Mouse (Mus musculus) neural tube, postnatal 0 days (tissue): ENCODE results near the gene Tedc2. TPM values are rescaled to one million over a fixed set of nuclear protein-coding genes. Genes with fewer than 3 reads are reported as not detected.

Source experiments
- microRNA-seq: library from miRNA; unstranded; fragments of <30 nt; microRNA quantifications from one replicate; pipeline ENCODE4, GENCODE M21; 2016
- polyA plus RNA-seq: library from polyadenylated mRNA; unstranded; fragments of >200 nt; fragmentation: Nextera tagmentation; extraction: Ambion mirVana; gene quantifications from 2 replicates; pipeline ENCODE4 v1.2.1, GENCODE M21; 2015

Tedc2 gene
- polyA plus RNA-seq = 9.1 and 9.7 TPM in 2 replicates

DNA sequence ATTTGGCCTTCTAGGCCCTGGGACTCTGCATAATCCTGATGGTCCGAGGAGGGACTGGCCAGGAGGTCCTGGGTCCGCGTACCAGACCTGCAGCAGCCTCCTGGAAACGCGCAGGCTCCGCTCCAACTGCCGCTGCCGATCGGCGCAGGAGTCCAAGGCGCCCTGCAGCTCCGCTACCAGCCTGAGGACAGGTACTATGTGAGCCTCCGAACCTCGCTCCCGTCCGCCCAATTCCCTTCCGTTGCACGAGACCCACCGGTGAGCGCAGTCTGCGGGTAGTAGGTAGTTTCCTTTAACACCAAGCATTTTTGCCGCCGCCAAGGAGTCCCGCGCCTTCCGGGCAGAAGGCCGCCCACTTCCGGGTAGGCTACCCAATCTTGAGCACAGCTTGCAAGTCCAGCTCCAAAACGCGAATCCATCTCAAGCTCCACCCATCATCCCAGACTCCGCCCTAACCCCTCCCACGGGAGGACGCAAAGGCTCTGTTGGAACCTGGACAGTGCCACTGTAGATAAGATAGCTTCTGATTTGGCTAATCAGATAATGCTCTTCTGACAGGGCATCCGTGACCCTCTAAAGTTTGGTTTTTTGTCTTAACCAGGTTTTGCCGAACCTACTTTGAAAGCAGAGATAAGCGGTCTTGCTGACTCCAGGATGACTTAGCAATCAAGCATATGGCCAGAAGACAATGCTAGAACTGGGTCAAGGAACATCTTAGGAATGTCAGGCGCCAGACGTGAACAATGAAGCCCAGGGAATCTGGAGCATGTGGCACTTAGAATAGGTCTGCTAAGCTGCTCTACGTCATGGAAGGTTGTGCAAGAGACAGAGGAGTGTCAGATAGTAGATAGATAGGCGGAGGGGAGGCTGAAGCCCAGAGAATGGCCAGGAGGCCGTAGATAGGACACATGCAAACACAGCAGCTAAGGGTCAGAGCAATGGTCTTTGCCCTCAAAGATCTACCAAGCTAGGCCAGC, at the start of gene Tedc2:
Gene Tedc2 (minus strand): TSS at position 417 of the 977 bp plus-strand sequence.

DNA sequence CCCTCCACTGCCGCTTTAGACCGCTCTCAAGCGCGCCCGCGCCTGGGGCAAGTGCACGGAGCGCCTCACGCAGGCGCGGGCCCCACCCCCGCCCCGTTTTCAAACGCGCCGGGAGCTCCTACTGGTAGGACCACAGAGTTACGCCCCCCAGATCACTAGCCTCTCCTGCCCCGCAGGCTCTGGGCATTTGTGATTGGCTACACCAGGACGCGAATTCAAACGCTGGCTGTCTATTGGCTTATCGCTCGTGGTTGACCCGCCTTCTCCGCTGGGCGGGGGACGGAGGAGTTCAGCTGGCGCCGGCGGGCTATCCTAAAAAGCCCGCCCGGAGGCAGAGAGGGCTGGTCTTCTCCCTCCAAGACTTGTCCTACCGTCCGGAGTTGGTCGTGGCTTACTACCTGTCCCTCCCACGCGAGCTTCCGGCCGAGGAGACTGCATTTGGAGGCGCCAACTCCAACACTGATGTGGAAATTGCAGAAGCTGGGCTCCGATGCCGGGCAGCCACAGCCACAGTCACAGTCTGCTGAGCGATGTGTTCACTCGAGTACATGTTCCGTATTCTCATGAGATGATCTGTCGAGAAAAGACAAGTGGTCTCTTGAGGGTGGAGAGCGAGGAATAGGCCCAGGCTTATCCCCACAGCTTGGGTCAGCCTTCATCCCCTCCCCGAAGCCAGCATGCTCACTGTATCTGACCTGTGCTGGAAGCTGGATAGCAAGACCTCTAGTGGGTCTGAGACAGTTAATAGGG, 30.8 kb upstream of the Tedc2 start, which contains the start of gene Ccnf:
Gene Ccnf (minus strand): TSS at position 165 of the 750 bp plus-strand sequence.

DNA sequence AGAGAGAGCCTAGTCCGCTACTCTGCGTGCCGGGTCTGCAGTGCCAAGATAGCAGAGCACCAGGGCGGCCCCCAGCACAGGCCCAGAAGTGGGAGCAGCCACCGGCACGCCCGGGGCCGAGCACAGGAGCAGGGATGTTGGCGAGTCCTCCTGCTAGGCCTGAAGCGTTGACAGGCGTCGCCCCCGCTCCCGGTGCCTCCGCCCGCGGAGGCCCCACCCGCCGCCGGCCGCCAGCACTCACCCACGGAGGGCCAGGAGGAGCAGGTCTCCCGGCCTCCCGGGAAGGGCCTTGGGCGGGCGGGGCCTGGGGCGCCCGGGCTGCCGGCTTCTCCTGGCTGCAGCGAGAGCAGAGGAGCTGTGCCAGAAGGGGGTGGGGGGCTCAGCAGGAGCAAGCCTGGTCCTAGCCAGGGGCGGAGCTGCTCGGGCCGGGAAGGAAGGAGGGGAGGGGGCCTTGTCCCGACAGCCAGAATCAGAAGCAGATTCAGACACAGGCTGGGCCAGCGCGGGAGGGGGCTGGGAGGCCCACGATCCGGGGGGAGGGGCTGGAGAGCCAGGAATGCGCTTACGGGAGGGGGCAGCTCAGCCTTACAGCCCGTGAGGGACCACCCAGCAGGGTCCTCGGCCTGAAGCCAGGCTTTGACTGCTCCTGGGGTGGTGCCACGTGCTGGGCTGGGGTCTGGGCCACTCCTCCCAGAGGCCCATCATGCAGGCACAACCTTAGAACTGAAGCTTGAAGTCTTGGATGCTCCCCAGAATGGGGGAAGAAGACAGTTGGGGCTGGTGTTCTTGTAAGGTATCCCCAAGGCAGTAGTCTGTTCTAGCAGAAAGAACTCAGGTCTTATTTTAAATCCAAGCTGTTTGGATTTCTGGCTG, 11.4 kb downstream of the Tedc2 start, which contains the start of gene Ntn3:
Gene Ntn3 (minus strand): TSS at position 489 of the 873 bp plus-strand sequence.

DNA sequence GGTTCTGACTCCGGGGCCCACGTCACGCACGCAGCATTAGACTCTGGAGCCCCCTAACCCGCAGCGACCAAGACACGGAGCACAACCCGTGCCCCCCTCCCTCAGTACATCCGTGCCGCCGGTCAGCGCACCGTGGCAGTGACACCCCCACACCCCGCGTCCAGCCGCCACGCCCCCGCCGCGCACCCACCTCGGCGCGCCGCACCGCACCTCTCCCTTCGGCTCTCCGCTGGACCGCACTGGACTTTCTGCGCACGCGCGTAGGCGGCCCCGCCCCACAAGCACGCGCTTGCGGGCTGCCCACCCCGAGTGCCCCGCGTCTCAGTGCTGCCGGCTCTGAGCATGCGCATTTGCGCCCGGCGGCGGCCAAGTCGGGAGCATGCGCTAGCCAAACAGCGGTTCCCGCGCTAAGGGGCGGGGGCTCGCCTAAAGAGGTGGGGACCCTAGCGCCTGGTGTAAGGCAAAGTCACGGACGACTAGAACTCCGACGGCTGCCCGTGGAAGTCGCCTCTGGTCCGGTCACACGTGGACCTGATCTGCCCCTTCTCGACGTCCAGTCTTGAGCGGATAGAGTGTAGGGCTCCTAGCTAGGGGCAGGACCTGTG, 15.3 kb downstream of the Tedc2 start, which contains the start of gene Tbc1d24:
Gene Tbc1d24 (minus strand): TSS at position 279 of the 605 bp plus-strand sequence.

DNA sequence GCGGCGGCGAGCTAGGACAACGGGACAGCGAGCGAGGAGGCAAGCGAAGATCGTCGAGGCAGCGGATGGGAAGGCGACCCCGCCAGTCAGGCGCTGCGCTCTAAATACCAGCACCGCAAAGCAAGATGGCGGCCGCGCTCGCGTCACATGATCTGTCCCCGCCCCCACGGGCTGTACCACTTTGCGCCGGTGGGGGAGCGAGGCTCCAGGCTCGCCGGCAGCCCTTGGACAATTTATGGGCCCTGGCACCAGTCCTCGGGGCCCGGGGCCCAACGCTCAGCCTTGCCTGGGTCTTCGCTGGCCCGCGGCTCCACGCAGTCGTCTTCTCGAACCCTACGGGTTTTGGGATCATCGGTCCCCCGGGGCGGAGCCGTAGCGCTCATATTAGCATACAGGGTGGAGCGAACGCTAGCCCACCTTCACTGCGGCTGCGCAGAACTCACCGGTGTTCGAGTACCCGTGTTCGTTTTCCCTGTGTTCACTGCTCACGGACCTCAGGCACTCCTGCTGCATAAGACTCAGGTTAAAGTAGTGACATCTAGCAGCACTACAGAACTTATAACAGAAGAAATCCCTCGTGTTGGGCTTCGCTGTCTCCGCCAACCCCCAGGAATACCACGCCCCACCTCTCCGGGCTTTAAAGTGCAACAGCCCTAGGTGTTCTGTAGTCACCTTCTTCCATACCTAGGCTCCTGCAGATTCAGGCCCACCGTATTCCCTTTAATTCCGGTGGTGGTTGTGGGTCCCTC, 51.2 kb downstream of the Tedc2 start, which contains the start of gene Atp6v0c:
Gene Atp6v0c (minus strand): TSS at position 386 of the 749 bp plus-strand sequence.

Small RNAs within 50 kb of the gene (microRNA-seq; reads per million reads assigned to microRNA genes)
- 0.87 reads per million for gene Mir5134
- gene Mir6965 = not detected

Other genes starting within 250 kb of the Tedc2 start
- gene Prss30, start 240.3 kb downstream of the Tedc2 start, polyA plus RNA-seq = not detected in 2 replicates
- gene Prss22, start 222.8 kb downstream of the Tedc2 start, polyA plus RNA-seq = not detected in 2 replicates
- 0.15 TPM in 1 of 2 replicates, not detected in the other for gene Prss27, start 182.7 kb downstream of the Tedc2 start, polyA plus RNA-seq
- 89.6 and 92.0 TPM in 2 replicates for gene Kctd5, start 147.4 kb downstream of the Tedc2 start, polyA plus RNA-seq
- gene Pdpk1, start 69.9 kb downstream of the Tedc2 start, polyA plus RNA-seq = 59.2 and 60.0 TPM in 2 replicates
- 39.4 and 44.0 TPM in 2 replicates for gene Amdhd2, start 57.1 kb downstream of the Tedc2 start, polyA plus RNA-seq
- 2,504 and 2,539 TPM in 2 replicates for gene Atp6v0c, start 51.1 kb downstream of the Tedc2 start, polyA plus RNA-seq
- gene Tbc1d24, start 15.3 kb downstream of the Tedc2 start, polyA plus RNA-seq = 20.0 and 23.7 TPM in 2 replicates
- 6.5 and 6.6 TPM in 2 replicates for gene Ntn3, start 11.3 kb downstream of the Tedc2 start, polyA plus RNA-seq
- gene Ccnf, start 30.6 kb upstream of the Tedc2 start, polyA plus RNA-seq = 5.6 and 8.1 TPM in 2 replicates
- gene Abca17, start 130.2 kb upstream of the Tedc2 start, polyA plus RNA-seq = 1.4 and 1.8 TPM in 2 replicates
- 28.5 and 29.8 TPM in 2 replicates for gene Abca3, start 131.1 kb upstream of the Tedc2 start, polyA plus RNA-seq
- 224 and 246 TPM in 2 replicates for gene Rnps1, start 193.7 kb upstream of the Tedc2 start, polyA plus RNA-seq
- gene Eci1, start 205.8 kb upstream of the Tedc2 start, polyA plus RNA-seq = 67.5 and 76.3 TPM in 2 replicates
- 2.2 and 2.7 TPM in 2 replicates for gene Dnase1l2, start 222.3 kb upstream of the Tedc2 start, polyA plus RNA-seq
- gene E4f1, start 249.5 kb upstream of the Tedc2 start, polyA plus RNA-seq = 33.1 and 43.4 TPM in 2 replicates
- gene Pgp, start 249.5 kb upstream of the Tedc2 start, polyA plus RNA-seq = 108 and 113 TPM in 2 replicates